7 mouse cellular contexts compared by ENCODE assay signal in genomic region chr6:119499271-119499670, GRCm38 (mm10). TPM values are rescaled to one million over a fixed set of nuclear protein-coding genes. Genes with fewer than 3 reads are reported as not detected.
DNase-seq lines count a peak whose midpoint lies in the region; ATAC-seq and TF ChIP-seq lines count a peak whose summit lies in the region.

No protein-coding gene starts in this region.

- H3K4me1 ChIP-seq in midbrain, embryonic 10.5 days = peaks cover 40% of the 10 kb centered on the region
- H3K4me1 ChIP-seq in midbrain, embryonic 15.5 days = no peaks in the 10 kb centered on the region
- H3K4me1 ChIP-seq in lung, postnatal 0 days (ENCODE audit: insufficient read depth, low read depth, low read length) = 0 out of 2 replicates have a peak, but pooled peaks cover 4% of the 10 kb centered on the region

- WGBS in midbrain, embryonic 10.5 days = 22% methylated on average over 5 of the region's 5 CpGs
- WGBS in midbrain, embryonic 15.5 days = 16% methylated on average over 5 of the region's 5 CpGs
- WGBS in lung, postnatal 0 days = 7% methylated on average over 5 of the region's 5 CpGs

- H3K36me3 ChIP-seq in midbrain, embryonic 10.5 days = peaks cover 13% of the 10 kb centered on the region; the same call in 1 of the 2 replicates
- H3K36me3 ChIP-seq in midbrain, embryonic 15.5 days (replicated peaks) = no peaks in the 10 kb centered on the region
- H3K36me3 ChIP-seq in lung, postnatal 0 days (ENCODE audit: insufficient read depth, low read length) = no peaks in the 10 kb centered on the region

- no peak overlapping the region for H3K4me2 ChIP-seq in midbrain, embryonic 15.5 days
- H3K4me2 ChIP-seq in lung, postnatal 0 days (replicated peaks; ENCODE audit: low read depth, low read length) = no peak overlapping the region

- peaks cover 30% of the 10 kb centered on the region for H3K27me3 ChIP-seq in midbrain, embryonic 10.5 days (ENCODE audit: low read depth, poor library complexity, severe bottlenecking)
- H3K27me3 ChIP-seq in midbrain, embryonic 15.5 days (replicated peaks) = no peaks in the 10 kb centered on the region
- no peaks in the 10 kb centered on the region for H3K27me3 ChIP-seq in lung, postnatal 0 days (replicated peaks; ENCODE audit: insufficient read depth, low read length)

- ATAC-seq in midbrain, embryonic 15.5 days (replicated peaks) = no peak
- ATAC-seq in lung, postnatal 0 days = peak; percentile 74

- H3K9me3 ChIP-seq in midbrain, embryonic 10.5 days (replicated peaks) = peaks cover 4% of the 10 kb centered on the region; the same call in 1 of the 2 replicates
- H3K9me3 ChIP-seq in midbrain, embryonic 15.5 days = no peaks in the 10 kb centered on the region
- H3K9me3 ChIP-seq in lung, postnatal 0 days (ENCODE audit: low read length) = no peaks in the 10 kb centered on the region

- intact Hi-C loops in heart, postnatal 14 days (cut with DNase I) = no loop called here

- TF ChIP-seq CTCF in lung, postnatal 0 days (IDR thresholded peaks at IDR 0.05) = no peak

- peak overlapping the region; percentile 67 for H3K27ac ChIP-seq in midbrain, embryonic 10.5 days (replicated peaks)
- H3K27ac ChIP-seq in midbrain, embryonic 15.5 days = no peak overlapping the region
- H3K27ac ChIP-seq in lung, postnatal 0 days (ENCODE audit: low read length) = no peak overlapping the region

- TF ChIP-seq EP300 in lung, postnatal 0 days (IDR thresholded peaks at IDR 0.05) = no peak

- H3K9ac ChIP-seq in midbrain, embryonic 15.5 days = no peak overlapping the region
- H3K9ac ChIP-seq in lung, postnatal 0 days (replicated peaks; ENCODE audit: low read depth) = no peak overlapping the region

- H3K4me3 ChIP-seq in midbrain, embryonic 10.5 days = no peak overlapping the region
- no peak overlapping the region for H3K4me3 ChIP-seq in midbrain, embryonic 15.5 days
- H3K4me3 ChIP-seq in lung, postnatal 0 days (ENCODE audit: low read depth, low read length) = no peak overlapping the region

- DNase-seq in midbrain, embryonic 10.5 days (ENCODE audit: low spot score) = peak; percentile 51
- peak; percentile 75 for DNase-seq in adrenal gland, postnatal 14 days
- DNase-seq in heart, postnatal 14 days = peak; percentile 45 to 49
- peak; percentile 82 for DNase-seq in lung, postnatal 0 days (ENCODE audit: low spot score)
- DNase-seq in cerebellum, adult 8-10 months = no peak
- no peak for DNase-seq in cerebellum, adult 9-11 months

RNA-seq across cellular contexts. Expression of gene Fbxl14, which starts 19.8 kb away (rescaled TPM):
- polyA plus RNA-seq in midbrain, embryonic 10.5 days (2016; fragmentation: Nextera tagmentation; extraction: Ambion mirVana) = 2.9 and 3.4 TPM in 2 replicates
- polyA plus RNA-seq in midbrain, embryonic 15.5 days (2015; fragmentation: Nextera tagmentation; extraction: Ambion mirVana) = 2.4 and 2.5 TPM in 2 replicates
- total RNA-seq in adrenal gland, postnatal 14 days (2021) = 27.4 and 33.5 TPM in 2 replicates
- total RNA-seq in heart, postnatal 14 days (2021) = 10 to 100 TPM; 15.4 to 16.5 TPM
- 3.9 and 4.5 TPM in 2 replicates for polyA plus RNA-seq in lung, postnatal 0 days (2015; fragmentation: Nextera tagmentation; extraction: Ambion mirVana)

RNA-seq across cellular contexts. Expression of gene Wnt5b, which starts 44.9 kb away (rescaled TPM):
- 15.3 and 19.0 TPM in 2 replicates for polyA plus RNA-seq in midbrain, embryonic 10.5 days (2016; fragmentation: Nextera tagmentation; extraction: Ambion mirVana)
- polyA plus RNA-seq in midbrain, embryonic 15.5 days (2015; fragmentation: Nextera tagmentation; extraction: Ambion mirVana) = 2.3 TPM in 2 replicates
- total RNA-seq in adrenal gland, postnatal 14 days (2021) = 2.6 and 3.0 TPM in 2 replicates
- total RNA-seq in heart, postnatal 14 days (2021) = 1 to 10 TPM; 4.7 to 4.9 TPM
- 4.8 and 6.6 TPM in 2 replicates for polyA plus RNA-seq in lung, postnatal 0 days (2015; fragmentation: Nextera tagmentation; extraction: Ambion mirVana)

Comparison
In these comparisons a context has a peak if more than half of its experiments do, and no peak if none do; other contexts are left out.
1. DNase-seq: peak in midbrain, embryonic 10.5 days (single experiment), adrenal gland, postnatal 14 days (single experiment), heart, postnatal 14 days (2 of 2) and lung, postnatal 0 days (single experiment); none in cerebellum, adult 8-10 months (single experiment) and cerebellum, adult 9-11 months (single experiment).